Mouse (Mus musculus) lung, embryonic 14.5 days (tissue): ENCODE measurements around the gene Stat4. TPM values are rescaled to one million over a fixed set of nuclear protein-coding genes. Genes with fewer than 3 reads are reported as not detected.

Experiments
- ATAC-seq: fragments of 200-750 bp; cut with Nextera tagmentation; 2 replicates; pipeline ENCODE4 v1.8.0; 2017; ENCODE audit warnings: mild to moderate bottlenecking, moderate TSS enrichment, moderate library complexity; ENCODE audit not compliant: insufficient read depth
- DNase-seq: peaks from one replicate; pipeline ENCODE4 v3.0.0-alpha.2; 2015
- H3K27ac ChIP-seq: fragments of 300-500 bp; sonication (generic); 2 replicates; pipeline ENCODE4 v1.5.1; 2014; ENCODE audit warnings: low read depth, mild to moderate bottlenecking, moderate library complexity
- H3K27me3 ChIP-seq: fragments of 300-500 bp; sonication (generic); 2 replicates; pipeline ENCODE4 v1.6.1; 2014; ENCODE audit warnings: low read length, control low read depth; ENCODE audit not compliant: insufficient read depth
- H3K36me3 ChIP-seq: fragments of 300-500 bp; sonication (generic); 2 replicates; pipeline ENCODE4 v1.6.1; 2014; ENCODE audit warnings: control low read depth; ENCODE audit not compliant: insufficient read depth
- H3K4me1 ChIP-seq: fragments of 300-500 bp; sonication (generic); 2 replicates; pipeline ENCODE4 v1.6.1; 2014; ENCODE audit warnings: antibody characterized with exemption, control low read depth; ENCODE audit not compliant: insufficient read depth
- H3K4me2 ChIP-seq: fragments of 300-500 bp; sonication (generic); 2 replicates; pipeline ENCODE4 v1.6.1; 2014; ENCODE audit warnings: mild to moderate bottlenecking
- H3K4me3 ChIP-seq: fragments of 300-500 bp; sonication (generic); 2 replicates; pipeline ENCODE4 v1.5.1; 2014; ENCODE audit warnings: low read depth, low read length
- H3K9ac ChIP-seq: fragments of 300-500 bp; sonication (generic); 2 replicates; pipeline ENCODE4 v1.6.1; 2014
- H3K9me3 ChIP-seq: fragments of 300-500 bp; sonication (generic); 2 replicates; pipeline ENCODE4 v1.6.1; 2016; ENCODE audit warnings: low read depth, low read length, control low read depth
- CTCF ChIP-seq: IDR thresholded peaks from 2 replicates; pipeline ENCODE4 v1.5.1; 2016; ENCODE audit warnings: antibody characterized with exemption, low read depth
- WGBS: fragments of 180-500 bp; shearing (Covaris S2); extraction: QIAGEN DNeasy Blood & Tissue Kit; methylation state at CpG from one replicate; pipeline ENCODE4 v1.1.7; 2014; 5-methylcytosine and 5-hydroxymethylcytosine counted together
- polyA plus RNA-seq: library from polyadenylated mRNA; unstranded; fragments of >200 nt; fragmentation: Nextera tagmentation; extraction: Ambion mirVana; gene quantifications from 2 replicates; pipeline ENCODE4 v1.2.1, GENCODE M21; 2014

Gene Stat4
- polyA plus RNA-seq, result 3.2 and 4.0 TPM in 2 replicates

GRCm38 (mm10) chr1:51986848-51987247 lies at the start of gene Stat4:
TSS of gene Stat4 (plus strand) at chr1:51987148.
- no peaks in the 10 kb centered on the region for H3K27me3 ChIP-seq
- no peak for TF ChIP-seq CTCF
- H3K27ac ChIP-seq, result no peak within 1 kb of the TSS
- H3K4me2 ChIP-seq, result no peak within 1 kb of the TSS
- ATAC-seq (no peak), DNase-seq (no peak)
- no peaks in the 10 kb centered on the region for H3K9me3 ChIP-seq
- no peak within 1 kb of the TSS for H3K4me3 ChIP-seq
- no peaks in the 10 kb centered on the region for H3K36me3 ChIP-seq
- WGBS, result 74% methylated on average over 5 of the region's 5 CpGs
- no peak within 1 kb of the TSS for H3K9ac ChIP-seq
- H3K4me1 ChIP-seq, result no peaks in the 10 kb centered on the region

- WGBS, result 85% methylated on average over 7 of the region's 7 CpGs
- no peak for ATAC-seq
- Histone ChIP-seq H3K36me3 (no peaks in the 10 kb centered on the region), H3K4me1 (no peaks in the 10 kb centered on the region), H3K9ac (no peak overlapping the region), H3K27me3 (no peaks in the 10 kb centered on the region), H3K27ac (no peak overlapping the region), H3K4me2 (no peak overlapping the region), H3K9me3 (no peaks in the 10 kb centered on the region; the same call in 1 of the 2 replicates), H3K4me3 (no peak overlapping the region)
- TF ChIP-seq CTCF, result no peak
- DNase-seq, result no peak
These were observed 48.6 kb upstream of the Stat4 start for GRCm38 (mm10) chr1:51938357-51938756.

DNA sequence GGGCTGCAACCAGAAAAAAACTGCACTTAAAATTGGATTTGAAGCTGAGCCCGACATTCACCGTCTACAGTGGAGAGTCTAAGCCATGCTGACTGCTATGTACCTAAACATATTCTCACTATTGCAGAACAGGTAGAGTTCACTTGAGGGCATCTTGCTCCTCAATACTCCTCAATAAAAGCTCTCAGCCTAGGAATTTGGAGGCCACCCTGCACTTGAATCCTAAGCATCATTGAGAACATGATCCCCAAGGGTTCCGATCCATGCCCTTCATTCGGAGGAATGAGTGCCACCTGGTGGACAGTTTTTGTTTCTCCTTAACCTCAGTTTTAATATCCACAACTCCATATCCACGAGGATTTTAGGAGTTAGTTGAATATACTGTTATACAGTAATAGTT lies 42.2 kb upstream of the Stat4 start:
- 29% methylated on average over 5 of the region's 5 CpGs for WGBS
- H3K4me3 ChIP-seq, result no peak overlapping the region
- no peaks in the 10 kb centered on the region; the same call in 1 of the 2 replicates for H3K9me3 ChIP-seq
- peak; percentile 94 for DNase-seq
- no peak overlapping the region for H3K4me2 ChIP-seq
- no peaks in the 10 kb centered on the region for H3K36me3 ChIP-seq
- no peaks in the 10 kb centered on the region for H3K27me3 ChIP-seq
- ATAC-seq, result peak; percentile 44; the same call in 1 of the 2 replicates
- TF ChIP-seq CTCF, result peak; percentile 81
- H3K4me1 ChIP-seq, result no peaks in the 10 kb centered on the region
- no peak overlapping the region for H3K9ac ChIP-seq
- no peak overlapping the region for H3K27ac ChIP-seq

- H3K4me2 ChIP-seq, result no peak overlapping the region
- no peak overlapping the region for H3K27ac ChIP-seq
- 58% methylated on average over 4 of the region's 4 CpGs for WGBS
- H3K4me1 ChIP-seq, result no peaks in the 10 kb centered on the region
- no peak for ATAC-seq
- no peaks in the 10 kb centered on the region for H3K9me3 ChIP-seq
- no peak for DNase-seq
- no peak overlapping the region for H3K9ac ChIP-seq
- H3K4me3 ChIP-seq, result no peak overlapping the region
- H3K36me3 ChIP-seq, result no peaks in the 10 kb centered on the region
- TF ChIP-seq CTCF, result no peak
- no peaks in the 10 kb centered on the region for H3K27me3 ChIP-seq
These were observed 39.8 kb upstream of the Stat4 start for GRCm38 (mm10) chr1:51947116-51947515.

- H3K4me2 ChIP-seq, result no peak overlapping the region
- WGBS, result 91% methylated on average over 2 of the region's 2 CpGs
- ATAC-seq, result no peak
- H3K4me1 ChIP-seq, result peaks cover 3% of the 10 kb centered on the region; the same call in 1 of the 2 replicates
- no peak for TF ChIP-seq CTCF
- no peak overlapping the region for H3K4me3 ChIP-seq
- no peak overlapping the region for H3K27ac ChIP-seq
- H3K36me3 ChIP-seq, result no peaks in the 10 kb centered on the region
- no peaks in the 10 kb centered on the region for H3K27me3 ChIP-seq
- no peaks in the 10 kb centered on the region for H3K9me3 ChIP-seq
- DNase-seq, result no peak
- no peak overlapping the region for H3K9ac ChIP-seq
These were observed 22.3 kb upstream of the Stat4 start for GRCm38 (mm10) chr1:51964647-51965046.

DNA sequence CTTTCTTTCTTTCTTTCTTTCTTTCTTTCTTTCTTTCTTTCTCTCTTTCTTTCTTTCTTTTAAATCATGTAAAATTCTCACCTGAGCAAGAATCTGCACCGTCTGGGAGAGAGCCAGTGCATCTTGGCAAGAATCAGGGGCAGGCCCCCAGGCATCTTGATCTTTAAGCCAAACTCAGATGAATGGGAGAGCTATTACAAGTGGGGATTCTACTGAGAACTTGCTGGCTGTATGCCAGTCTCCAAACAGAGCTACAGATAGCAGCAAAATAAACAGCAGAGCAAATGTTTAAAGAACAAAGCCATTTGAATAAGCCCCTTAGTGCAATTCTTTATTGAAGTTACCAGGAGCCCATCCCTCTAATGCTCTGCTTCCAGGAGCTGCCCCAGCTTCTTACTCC lies 18.0 kb upstream of the Stat4 start:
- no peak overlapping the region for H3K4me3 ChIP-seq
- DNase-seq (peak; percentile 90), ATAC-seq (peak; percentile 69; the same call in 1 of the 2 replicates)
- no peak overlapping the region for H3K4me2 ChIP-seq
- no peaks in the 10 kb centered on the region for H3K36me3 ChIP-seq
- no peak for TF ChIP-seq CTCF
- no peak overlapping the region for H3K27ac ChIP-seq
- H3K9ac ChIP-seq, result no peak overlapping the region
- no peaks in the 10 kb centered on the region for H3K9me3 ChIP-seq
- no peaks in the 10 kb centered on the region for H3K27me3 ChIP-seq
- peaks cover 3% of the 10 kb centered on the region; the same call in 1 of the 2 replicates for H3K4me1 ChIP-seq
- 2% methylated on average over 1 of the region's 1 CpGs for WGBS

DNA sequence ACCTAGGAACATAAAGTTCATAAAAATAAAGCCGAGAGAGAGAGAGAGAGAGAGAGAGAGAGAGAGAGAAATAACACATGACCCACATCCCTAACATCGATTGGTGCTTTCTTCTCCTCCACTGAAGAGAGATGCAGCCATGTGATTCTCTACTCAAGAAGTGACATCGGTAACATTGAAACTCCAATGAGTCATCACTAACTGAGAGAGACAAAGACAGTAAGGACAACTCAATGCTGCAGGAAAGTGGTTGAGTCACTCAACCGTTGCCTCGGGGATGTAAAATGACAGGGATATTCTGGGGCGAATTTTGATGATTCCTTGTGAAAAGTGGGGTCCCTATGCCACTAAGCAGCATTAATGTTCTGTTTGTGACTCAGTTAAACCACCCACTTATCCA lies 16.8 kb upstream of the Stat4 start:
- Histone ChIP-seq H3K9ac (no peak overlapping the region), H3K4me2 (no peak overlapping the region), H3K36me3 (no peaks in the 10 kb centered on the region), H3K9me3 (no peaks in the 10 kb centered on the region), H3K27ac (no peak overlapping the region), H3K4me3 (no peak overlapping the region), H3K27me3 (no peaks in the 10 kb centered on the region), H3K4me1 (peaks cover 3% of the 10 kb centered on the region; the same call in 1 of the 2 replicates)
- no peak for ATAC-seq
- 81% methylated on average over 6 of the region's 6 CpGs for WGBS
- no peak for TF ChIP-seq CTCF
- DNase-seq, result no peak

GRCm38 (mm10) chr1:51975589-51975988 lies 11.4 kb upstream of the Stat4 start:
- H3K36me3 ChIP-seq, result no peaks in the 10 kb centered on the region
- H3K4me2 ChIP-seq, result no peak overlapping the region
- no peaks in the 10 kb centered on the region for H3K4me1 ChIP-seq
- WGBS, result 31% methylated on average over 5 of the region's 5 CpGs
- TF ChIP-seq CTCF, result no peak
- H3K27ac ChIP-seq, result no peak overlapping the region
- no peaks in the 10 kb centered on the region for H3K9me3 ChIP-seq
- DNase-seq, result peak; percentile 14
- no peak overlapping the region for H3K9ac ChIP-seq
- no peak overlapping the region for H3K4me3 ChIP-seq
- H3K27me3 ChIP-seq, result no peaks in the 10 kb centered on the region
- ATAC-seq, result no peak
